Mouse (Mus musculus): Measurements from ENCODE around the gene Psme2. TPM values are rescaled to one million over a fixed set of nuclear protein-coding genes. Genes with fewer than 3 reads are reported as not detected.
A peak's percentile ranks its signal among the peaks of the same experiment; 100 is the strongest.

Gene Psme2
- polyA plus RNA-seq, 1 experiment from 2014 or later: 255 TPM

- 83% methylated on average over 11 of the region's 11 CpGs for WGBS
- H3K27ac ChIP-seq: peak overlapping the region; percentile 97; the same call in 1 of the 2 replicates
Measured at GRCm38 (mm10) chr14:55589771-55590448, 1.0 kb downstream of the Psme2 start.

GRCm38 (mm10) chr14:55589271-55589670 is 1.6 kb downstream of the Psme2 start:
- H3K4me3 ChIP-seq: no peak overlapping the region
- no peak overlapping the region for H3K27ac ChIP-seq
- ATAC-seq (ENCODE audit: insufficient number of reproducible peaks, insufficient read depth, low FRiP score, low TSS enrichment): no peak
- H3K9ac ChIP-seq: no peak overlapping the region
- 0 out of 2 replicates have a peak, but pooled peaks cover 2% of the 10 kb centered on the region for H3K27me3 ChIP-seq
- H3K4me1 ChIP-seq: peaks cover 29% of the 10 kb centered on the region
- H3K4me2 ChIP-seq (replicated peaks): no peak overlapping the region
- 92% methylated on average over 5 of the region's 5 CpGs for WGBS
- peaks cover 10% of the 10 kb centered on the region for H3K36me3 ChIP-seq
- H3K9me3 ChIP-seq: no peaks in the 10 kb centered on the region

More at GRCm38 (mm10) chr14:55589771-55590448, 1.0 kb downstream of the Psme2 start:
- H3K4me2 ChIP-seq (replicated peaks): peak overlapping the region; percentile 88
- H3K9me3 ChIP-seq: no peaks in the 10 kb centered on the region
- H3K9ac ChIP-seq: peak overlapping the region; percentile 73; the same call in 1 of the 2 replicates
- H3K4me1 ChIP-seq: peaks cover 24% of the 10 kb centered on the region
- peak overlapping the region; percentile 71 for H3K4me3 ChIP-seq
- no peak for ATAC-seq (ENCODE audit: insufficient number of reproducible peaks, insufficient read depth, low FRiP score, low TSS enrichment)
- H3K36me3 ChIP-seq: peaks cover 17% of the 10 kb centered on the region
- H3K27me3 ChIP-seq: 0 out of 2 replicates have a peak, but pooled peaks cover 2% of the 10 kb centered on the region

GRCm38 (mm10) chr14:55586149-55586548 is 4.8 kb downstream of the Psme2 start:
- 88% methylated on average over 2 of the region's 2 CpGs for WGBS
- H3K27ac ChIP-seq: no peak overlapping the region
- peaks cover 15% of the 10 kb centered on the region for H3K36me3 ChIP-seq
- H3K9me3 ChIP-seq: no peaks in the 10 kb centered on the region
- 0 out of 2 replicates have a peak, but pooled peaks cover 2% of the 10 kb centered on the region for H3K27me3 ChIP-seq
- H3K4me2 ChIP-seq (replicated peaks): no peak overlapping the region
- peaks cover 15% of the 10 kb centered on the region for H3K4me1 ChIP-seq
- no peak overlapping the region for H3K9ac ChIP-seq
- H3K4me3 ChIP-seq: no peak overlapping the region
- no peak for ATAC-seq (ENCODE audit: insufficient number of reproducible peaks, insufficient read depth, low FRiP score, low TSS enrichment)

GRCm38 (mm10) chr14:55585566-55585960 is 5.3 kb downstream of the Psme2 start:
- WGBS: 62% methylated on average over 6 of the region's 6 CpGs
- no peak overlapping the region for H3K9ac ChIP-seq
- no peak overlapping the region for H3K4me3 ChIP-seq
- ATAC-seq (ENCODE audit: insufficient number of reproducible peaks, insufficient read depth, low FRiP score, low TSS enrichment): no peak
- H3K4me2 ChIP-seq (replicated peaks): peak overlapping the region; percentile 69; the same call in 1 of the 2 replicates
- H3K27me3 ChIP-seq: 0 out of 2 replicates have a peak, but pooled peaks cover 2% of the 10 kb centered on the region
- no peak overlapping the region for H3K27ac ChIP-seq
- peaks cover 15% of the 10 kb centered on the region for H3K4me1 ChIP-seq
- H3K36me3 ChIP-seq: peaks cover 21% of the 10 kb centered on the region
- no peaks in the 10 kb centered on the region for H3K9me3 ChIP-seq

- 1% methylated on average over 43 of the region's 43 CpGs for WGBS
- H3K27ac ChIP-seq: no peak within 1 kb of the TSS
Measured at GRCm38 (mm10) chr14:55584702-55585565, 6.0 kb downstream of the Psme2 start, which contains the start of gene Emc9. Gene Emc9 (minus strand): TSS chr14:55585302.

GRCm38 (mm10) chr14:55584303-55584701 is 6.6 kb downstream of the Psme2 start:
- H3K27ac ChIP-seq: no peak overlapping the region
- peak overlapping the region; percentile 69 for H3K4me2 ChIP-seq (replicated peaks)
- peaks cover 6% of the 10 kb centered on the region; the same call in 1 of the 2 replicates for H3K4me1 ChIP-seq
- H3K9me3 ChIP-seq: no peaks in the 10 kb centered on the region
- H3K27me3 ChIP-seq: 0 out of 2 replicates have a peak, but pooled peaks cover 2% of the 10 kb centered on the region
- no peak for ATAC-seq (ENCODE audit: insufficient number of reproducible peaks, insufficient read depth, low FRiP score, low TSS enrichment)
- peak overlapping the region; percentile 53 for H3K9ac ChIP-seq
- H3K36me3 ChIP-seq: peaks cover 30% of the 10 kb centered on the region
- peak overlapping the region; percentile 41 for H3K4me3 ChIP-seq
- 33% methylated on average over 5 of the region's 5 CpGs for WGBS

More at GRCm38 (mm10) chr14:55584702-55585565, 6.0 kb downstream of the Psme2 start, which contains the start of gene Emc9:
- 0 out of 2 replicates have a peak, but pooled peaks cover 2% of the 10 kb centered on the region for H3K27me3 ChIP-seq
- peaks cover 27% of the 10 kb centered on the region for H3K36me3 ChIP-seq
- H3K9ac ChIP-seq: peak within 1 kb of the TSS; percentile 53
- peak within 1 kb of the TSS; percentile 41 for H3K4me3 ChIP-seq
- H3K4me1 ChIP-seq: peaks cover 12% of the 10 kb centered on the region
- no peak for ATAC-seq (ENCODE audit: insufficient number of reproducible peaks, insufficient read depth, low FRiP score, low TSS enrichment)
- no peaks in the 10 kb centered on the region for H3K9me3 ChIP-seq
- peak within 1 kb of the TSS; percentile 69 for H3K4me2 ChIP-seq (replicated peaks)

- H3K9ac ChIP-seq: no peak overlapping the region
- H3K9me3 ChIP-seq: no peaks in the 10 kb centered on the region
- peaks cover 25% of the 10 kb centered on the region for H3K36me3 ChIP-seq
- no peak for ATAC-seq (ENCODE audit: insufficient number of reproducible peaks, insufficient read depth, low FRiP score, low TSS enrichment)
- peaks cover 6% of the 10 kb centered on the region; the same call in 1 of the 2 replicates for H3K4me1 ChIP-seq
- H3K4me3 ChIP-seq: no peak overlapping the region
- 73% methylated on average over 9 of the region's 9 CpGs for WGBS
- 0 out of 2 replicates have a peak, but pooled peaks cover 2% of the 10 kb centered on the region for H3K27me3 ChIP-seq
- no peak overlapping the region for H3K4me2 ChIP-seq (replicated peaks)
- H3K27ac ChIP-seq: no peak overlapping the region
Measured at GRCm38 (mm10) chr14:55581981-55582681, 8.8 kb downstream of the Psme2 start.

GRCm38 (mm10) chr14:55580731-55581130 is 10.2 kb downstream of the Psme2 start:
- peaks cover 22% of the 10 kb centered on the region for H3K36me3 ChIP-seq
- H3K27me3 ChIP-seq: 0 out of 2 replicates have a peak, but pooled peaks cover 2% of the 10 kb centered on the region
- no peak overlapping the region for H3K9ac ChIP-seq
- no peak overlapping the region for H3K4me2 ChIP-seq (replicated peaks)
- WGBS: 94% methylated on average over 16 of the region's 16 CpGs
- no peak for ATAC-seq (ENCODE audit: insufficient number of reproducible peaks, insufficient read depth, low FRiP score, low TSS enrichment)
- H3K27ac ChIP-seq: no peak overlapping the region
- peaks cover 6% of the 10 kb centered on the region; the same call in 1 of the 2 replicates for H3K4me1 ChIP-seq
- H3K4me3 ChIP-seq: no peak overlapping the region
- H3K9me3 ChIP-seq: no peaks in the 10 kb centered on the region

- Histone ChIP-seq H3K4me1 (peaks cover 4% of the 10 kb centered on the region; the same call in 1 of the 2 replicates), H3K36me3 (peaks cover 22% of the 10 kb centered on the region), H3K4me3 (no peak overlapping the region), H3K27ac (no peak overlapping the region), H3K27me3 (no peaks in the 10 kb centered on the region), H3K9me3 (no peaks in the 10 kb centered on the region), H3K9ac (no peak overlapping the region), H3K4me2 (replicated peaks) (no peak overlapping the region)
- no peak for ATAC-seq (ENCODE audit: insufficient number of reproducible peaks, insufficient read depth, low FRiP score, low TSS enrichment)
- WGBS: 88% methylated on average over 23 of the region's 23 CpGs
Measured at GRCm38 (mm10) chr14:55579511-55580496, 11.1 kb downstream of the Psme2 start.

GRCm38 (mm10) chr14:55578668-55579269 is 12.1 kb downstream of the Psme2 start:
- WGBS: 28% methylated on average over 6 of the region's 6 CpGs
- peak overlapping the region; percentile 73 for H3K4me3 ChIP-seq
- H3K9ac ChIP-seq: peak overlapping the region; percentile 85
- peak overlapping the region; percentile 79 for H3K27ac ChIP-seq
- no peaks in the 10 kb centered on the region for H3K4me1 ChIP-seq
- peaks cover 22% of the 10 kb centered on the region for H3K36me3 ChIP-seq
- peak; percentile 8 for ATAC-seq (ENCODE audit: insufficient number of reproducible peaks, insufficient read depth, low FRiP score, low TSS enrichment)
- H3K9me3 ChIP-seq: no peaks in the 10 kb centered on the region
- H3K27me3 ChIP-seq: no peaks in the 10 kb centered on the region
- peak overlapping the region; percentile 81 for H3K4me2 ChIP-seq (replicated peaks)
